Mouse (Mus musculus) spleen, adult 18-20 months (tissue): ENCODE measurements around the gene Srgap3.

Experiments
- DNase-seq, 2 experiments: peaks; one replicate each; pipeline ENCODE4 v3.0.0; 2022; ENCODE audit warnings: mixed read lengths in 2 of 2

The Srgap3 gene

GRCm38 (mm10) chr6:112855183-112855582, 91.9 kb downstream of the Srgap3 start:
- no peak for DNase-seq

GRCm38 (mm10) chr6:112852261-112853235, 94.5 kb downstream of the Srgap3 start:
- peak; percentile 41 to 50 for DNase-seq

- DNase-seq, result no peak
Measured at GRCm38 (mm10) chr6:112850745-112851144, 96.3 kb downstream of the Srgap3 start.

GRCm38 (mm10) chr6:112848629-112849180, 98.4 kb downstream of the Srgap3 start:
- DNase-seq, result no peak

GRCm38 (mm10) chr6:112846863-112847262, 100.2 kb downstream of the Srgap3 start:
- DNase-seq, result no peak

GRCm38 (mm10) chr6:112842426-112842825, 104.6 kb downstream of the Srgap3 start:
- DNase-seq, result no peak

- no peak for DNase-seq
Measured at GRCm38 (mm10) chr6:112840400-112840799, 106.7 kb downstream of the Srgap3 start.

GRCm38 (mm10) chr6:112839391-112839790, 107.7 kb downstream of the Srgap3 start:
- no peak for DNase-seq

- no peak for DNase-seq
Measured at GRCm38 (mm10) chr6:112838879-112839278, 108.2 kb downstream of the Srgap3 start.

GRCm38 (mm10) chr6:112836712-112837111, 110.4 kb downstream of the Srgap3 start:
- no peak for DNase-seq

GRCm38 (mm10) chr6:112835413-112835812, 111.7 kb downstream of the Srgap3 start:
- DNase-seq, result no peak

GRCm38 (mm10) chr6:112834430-112834829, 112.6 kb downstream of the Srgap3 start:
- DNase-seq, result no peak

- no peak for DNase-seq
Measured at GRCm38 (mm10) chr6:112833763-112834162, 113.3 kb downstream of the Srgap3 start.

- no peak for DNase-seq
Measured at GRCm38 (mm10) chr6:112829196-112829595, 117.9 kb downstream of the Srgap3 start.

GRCm38 (mm10) chr6:112828420-112828819, 118.6 kb downstream of the Srgap3 start:
- DNase-seq, result no peak

- no peak for DNase-seq
Measured at GRCm38 (mm10) chr6:112825657-112826056, 121.4 kb downstream of the Srgap3 start.

GRCm38 (mm10) chr6:112823096-112823495, 124.0 kb downstream of the Srgap3 start:
- no peak for DNase-seq

GRCm38 (mm10) chr6:112820298-112820992, 126.6 kb downstream of the Srgap3 start:
- no peak for DNase-seq

GRCm38 (mm10) chr6:112818403-112818901, 128.6 kb downstream of the Srgap3 start:
- DNase-seq, result no peak

GRCm38 (mm10) chr6:112815604-112816003, 131.5 kb downstream of the Srgap3 start:
- DNase-seq, result no peak

- DNase-seq, result no peak
Measured at GRCm38 (mm10) chr6:112814525-112815086, 132.5 kb downstream of the Srgap3 start.

- DNase-seq, result no peak
Measured at GRCm38 (mm10) chr6:112812884-112813283, 134.2 kb downstream of the Srgap3 start.

GRCm38 (mm10) chr6:112810521-112810830, 136.6 kb downstream of the Srgap3 start:
- DNase-seq, result no peak
